Mouse (Mus musculus): ENCODE data around the gene Zbtb44. TPM values are rescaled to one million over a fixed set of nuclear protein-coding genes. Genes with fewer than 3 reads are reported as not detected.

The Zbtb44 gene
- total and polyA plus RNA-seq, 3 experiments, result 9.8 to 15.1 TPM; not detected in 1

- peaks cover 0 to 2% of the 10 kb centered on the region in 2 experiments; a peak in 1 of 4 replicates for H3K4me1 ChIP-seq (ENCODE audit: control insufficient read depth in 1 of 2, insufficient read depth in 2 of 2, low read length in 2 of 2)
- H3K9ac ChIP-seq (ENCODE audit: control insufficient read depth, low read depth, low read length, poor library complexity, severe bottlenecking), result no peak overlapping the region
- no peaks in the 10 kb centered on the region for H3K9me3 ChIP-seq (replicated peaks; ENCODE audit: insufficient read depth, low read length)
- no peak for TF ChIP-seq MYC (IDR thresholded peaks at IDR 0.05; ENCODE audit: low read depth, low read length)
- TF ChIP-seq RCOR1 (IDR thresholded peaks at IDR 0.05; ENCODE audit: low read depth, low read length), result no peak
- no peak for TF ChIP-seq EP300 (IDR thresholded peaks at IDR 0.05; ENCODE audit: low read depth in 1 of 2, low read length in 2 of 2)
- TF ChIP-seq HCFC1 (IDR thresholded peaks at IDR 0.05; ENCODE audit: low read depth, low read length), result no peak
- TF ChIP-seq POLR2AphosphoS2 (IDR thresholded peaks at IDR 0.05; ENCODE audit: low read length), result no peak
- no peak for TF ChIP-seq POLR2AphosphoS5 (IDR thresholded peaks at IDR 0.05; ENCODE audit: borderline replicate concordance, low read depth, low read length)
- TF ChIP-seq MXI1 (IDR thresholded peaks at IDR 0.05; ENCODE audit: low read depth, low read length), result no peak
- no peak for TF ChIP-seq SMC3 (IDR thresholded peaks at IDR 0.05; ENCODE audit: low read depth, low read length)
- no peak for TF ChIP-seq CTCF (IDR thresholded peaks at IDR 0.05 in 2 of 3, conservative IDR thresholded peaks at IDR 0.05 in 1 of 3; ENCODE audit: control insufficient read depth in 1 of 3, insufficient read depth in 1 of 3, low read depth in 2 of 3, low read length in 3 of 3, poor library complexity in 1 of 3, severe bottlenecking in 1 of 3)
- TF ChIP-seq MAX (IDR thresholded peaks at IDR 0.05; ENCODE audit: low read length), result no peak
- no peak for TF ChIP-seq SIN3A (IDR thresholded peaks at IDR 0.05; ENCODE audit: low read length)
- TF ChIP-seq ZC3H11A (IDR thresholded peaks at IDR 0.05; ENCODE audit: low read depth, low read length), result no peak
- no peak for DNase-seq (ENCODE audit: low read depth, low spot score)
- H3K27ac ChIP-seq (ENCODE audit: control insufficient read depth, low read depth, low read length), result no peak overlapping the region
- H3K4me3 ChIP-seq (ENCODE audit: control insufficient read depth in 1 of 2, insufficient read depth in 1 of 2, low read depth in 2 of 2, low read length in 2 of 2), result no peak overlapping the region
- no peaks in the 10 kb centered on the region for H3K79me2 ChIP-seq (ENCODE audit: control insufficient read depth, insufficient read depth, low read length, poor library complexity)
- H3K36me3 ChIP-seq (ENCODE audit: control insufficient read depth in 1 of 2, insufficient read depth in 2 of 2, low read length in 2 of 2), result no peaks in the 10 kb centered on the region; a peak in 1 of 4 replicates
- H3K27me3 ChIP-seq (ENCODE audit: control insufficient read depth in 1 of 2, insufficient read depth in 2 of 2, low read length in 2 of 2), result peaks cover 0 to 2% of the 10 kb centered on the region in 2 experiments
Observed at GRCm38 (mm10) chr9:31012674-31013073, 17.8 kb upstream of the Zbtb44 start.

GRCm38 (mm10) chr9:31013415-31013814 lies 17.0 kb upstream of the Zbtb44 start:
- Histone ChIP-seq H3K9me3 (replicated peaks; ENCODE audit: insufficient read depth, low read length) (no peaks in the 10 kb centered on the region), H3K4me3 (ENCODE audit: control insufficient read depth in 1 of 2, insufficient read depth in 1 of 2, low read depth in 2 of 2, low read length in 2 of 2) (no peak overlapping the region), H3K4me1 (ENCODE audit: control insufficient read depth in 1 of 2, insufficient read depth in 2 of 2, low read length in 2 of 2) (peaks cover 0 to 2% of the 10 kb centered on the region in 2 experiments; a peak in 1 of 4 replicates), H3K9ac (ENCODE audit: control insufficient read depth, low read depth, low read length, poor library complexity, severe bottlenecking) (no peak overlapping the region), H3K79me2 (ENCODE audit: control insufficient read depth, insufficient read depth, low read length, poor library complexity) (no peaks in the 10 kb centered on the region), H3K27me3 (ENCODE audit: control insufficient read depth in 1 of 2, insufficient read depth in 2 of 2, low read length in 2 of 2) (peaks cover 0 to 4% of the 10 kb centered on the region in 2 experiments), H3K36me3 (ENCODE audit: control insufficient read depth in 1 of 2, insufficient read depth in 2 of 2, low read length in 2 of 2) (no peaks in the 10 kb centered on the region; a peak in 1 of 4 replicates), H3K27ac (ENCODE audit: control insufficient read depth, low read depth, low read length) (no peak overlapping the region)
- no peak for DNase-seq (ENCODE audit: low read depth, low spot score)
- TF ChIP-seq GATA1 (IDR thresholded peaks at IDR 0.05; ENCODE audit: low read depth, low read length) (no peak), RAD21 (IDR thresholded peaks at IDR 0.05; ENCODE audit: low read depth, low read length) (no peak), ZC3H11A (IDR thresholded peaks at IDR 0.05; ENCODE audit: low read depth, low read length) (no peak), CHD2 (IDR thresholded peaks at IDR 0.05; ENCODE audit: low read length) (no peak), NRF1 (IDR thresholded peaks at IDR 0.05; ENCODE audit: insufficient read depth, low read depth, low read length, poor library complexity, severe bottlenecking) (no peak), ZNF384 (IDR thresholded peaks at IDR 0.05; ENCODE audit: low read depth, low read length) (no peak), KAT2A (conservative IDR thresholded peaks at IDR 0.05; ENCODE audit: low read depth, low read length) (no peak), NELFE (IDR thresholded peaks at IDR 0.05; ENCODE audit: low read depth, low read length) (no peak), POLR2A (IDR thresholded peaks at IDR 0.05; ENCODE audit: control insufficient read depth in 1 of 2, insufficient read depth in 1 of 2, low read depth in 1 of 2, low read length in 2 of 2, poor library complexity in 1 of 2) (no peak), TAL1 (IDR thresholded peaks at IDR 0.05; ENCODE audit: low read length) (no peak), SMC3 (IDR thresholded peaks at IDR 0.05; ENCODE audit: low read depth, low read length) (no peak), RCOR1 (IDR thresholded peaks at IDR 0.05; ENCODE audit: low read depth, low read length) (no peak), JUND (IDR thresholded peaks at IDR 0.05; ENCODE audit: low read depth, low read length) (no peak)
